12 mouse cellular contexts compared by ENCODE assay signal in the genomic region with DNA sequence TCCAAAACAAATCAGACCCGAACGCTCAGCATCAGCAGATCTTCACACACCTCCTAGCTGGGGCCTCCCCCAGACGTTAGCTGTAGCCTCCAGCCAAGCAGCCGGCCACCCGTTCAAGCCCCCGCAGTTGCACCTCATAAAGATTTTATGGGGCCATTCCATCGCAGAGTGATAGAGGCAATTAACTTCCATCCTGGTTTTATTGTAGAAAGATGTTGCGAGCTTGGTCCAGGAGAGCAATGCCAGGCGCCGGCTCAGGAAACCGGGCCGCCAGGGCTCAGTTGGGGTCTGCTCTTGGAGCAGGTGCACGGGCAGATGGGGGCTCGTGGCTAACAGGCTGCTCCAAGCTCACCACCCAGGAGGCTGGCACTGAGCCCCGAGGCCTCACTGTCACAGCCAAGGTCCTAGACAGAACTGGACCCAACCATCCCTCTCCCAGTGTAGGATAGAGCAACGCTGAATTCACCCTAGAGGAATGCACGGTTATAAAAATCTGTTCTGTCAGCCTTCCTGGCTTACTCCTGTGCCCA. TPM values are rescaled to one million over a fixed set of nuclear protein-coding genes. Genes with fewer than 3 reads are reported as not detected.
DNase-seq lines count a peak whose midpoint lies in the region; ATAC-seq and TF ChIP-seq lines count a peak whose summit lies in the region.
"Had no signal": no experiment of that assay in that cellular context is flagged by ENCODE, and none has a peak within 500 bp of the region (broad histone marks: within the 10 kb centered on the region; RNA-seq: fewer than 3 reads in every experiment).

No protein-coding gene starts in this region.

- no peaks in the 10 kb centered on the region for H3K27me3 ChIP-seq in hindbrain, embryonic 15.5 days
- no peaks in the 10 kb centered on the region for H3K27me3 ChIP-seq in liver, embryonic 12.5 days (replicated peaks)
- H3K27me3 ChIP-seq in intestine, postnatal 0 days (replicated peaks; ENCODE audit: control insufficient read depth, insufficient read depth, low read length), result no peaks in the 10 kb centered on the region
- H3K27me3 ChIP-seq: heart, embryonic 13.5 days had no signal

- H3K4me1 ChIP-seq in hindbrain, embryonic 15.5 days (replicated peaks), result peaks cover 15% of the 10 kb centered on the region
- no peaks in the 10 kb centered on the region for H3K4me1 ChIP-seq in liver, embryonic 12.5 days
- no peaks in the 10 kb centered on the region for H3K4me1 ChIP-seq in intestine, postnatal 0 days (replicated peaks; ENCODE audit: control insufficient read depth, insufficient read depth, low read length)
- H3K4me1 ChIP-seq: heart, embryonic 13.5 days had no signal

- ATAC-seq in hindbrain, embryonic 15.5 days (ENCODE audit: low FRiP score, low read depth), result peak; percentile 95
- no peak for ATAC-seq in liver, embryonic 12.5 days
- no peak for ATAC-seq in intestine, postnatal 0 days
- ATAC-seq: activated CD4-positive, CD25-positive, alpha-beta regulatory T cell, adult 4 months; lung, postnatal 0 days had no signal

- no peak overlapping the region for H3K4me3 ChIP-seq in hindbrain, embryonic 15.5 days
- no peak overlapping the region for H3K4me3 ChIP-seq in liver, embryonic 12.5 days
- H3K4me3 ChIP-seq in intestine, postnatal 0 days (ENCODE audit: low read depth, low read length), result no peak overlapping the region
- H3K4me3 ChIP-seq: heart, embryonic 13.5 days had no signal

- WGBS in hindbrain, embryonic 15.5 days, result 39% methylated on average over 17 of the region's 17 CpGs
- WGBS in liver, embryonic 12.5 days (ENCODE audit: insufficient replicate concordance), result 71% methylated on average over 17 of the region's 17 CpGs
- WGBS in intestine, postnatal 0 days, result 50% methylated on average over 17 of the region's 17 CpGs

- H3K9me3 ChIP-seq in hindbrain, embryonic 15.5 days, result 0 out of 2 replicates have a peak, but pooled peaks cover 3% of the 10 kb centered on the region
- H3K9me3 ChIP-seq in liver, embryonic 12.5 days (replicated peaks), result peaks cover 5% of the 10 kb centered on the region; the same call in 1 of the 2 replicates
- 0 out of 2 replicates have a peak, but pooled peaks cover 3% of the 10 kb centered on the region for H3K9me3 ChIP-seq in intestine, postnatal 0 days (ENCODE audit: control insufficient read depth)

- no peaks in the 10 kb centered on the region for H3K36me3 ChIP-seq in hindbrain, embryonic 15.5 days
- no peaks in the 10 kb centered on the region for H3K36me3 ChIP-seq in liver, embryonic 12.5 days
- H3K36me3 ChIP-seq in intestine, postnatal 0 days (ENCODE audit: control insufficient read depth, insufficient read depth), result no peaks in the 10 kb centered on the region
- H3K36me3 ChIP-seq: heart, embryonic 13.5 days had no signal

- no peak overlapping the region for H3K4me2 ChIP-seq in hindbrain, embryonic 15.5 days
- H3K4me2 ChIP-seq in liver, embryonic 12.5 days, result no peak overlapping the region
- no peak overlapping the region for H3K4me2 ChIP-seq in intestine, postnatal 0 days (replicated peaks; ENCODE audit: low read depth)
- H3K4me2 ChIP-seq: heart, embryonic 13.5 days had no signal

- DNase-seq in kidney, postnatal 4 days, result peak; percentile 40 to 54
- DNase-seq in kidney, postnatal 36 days, result no peak
- DNase-seq in brain, adult 2 months (ENCODE audit: low read depth, low spot score), result peak; percentile 95
- peak; percentile 95 for DNase-seq in cerebellum, adult 11 months
- DNase-seq in frontal cortex, postnatal 14 days (ENCODE audit: low spot score in 2 of 2), result no peak
- DNase-seq: thymus, postnatal 4 days had no signal

- H3K9ac ChIP-seq in hindbrain, embryonic 15.5 days, result no peak overlapping the region
- H3K9ac ChIP-seq in liver, embryonic 12.5 days, result no peak overlapping the region
- no peak overlapping the region for H3K9ac ChIP-seq in intestine, postnatal 0 days (ENCODE audit: low read depth, low read length)
- H3K9ac ChIP-seq: heart, embryonic 13.5 days had no signal

- TF ChIP-seq CTCF in intestine, postnatal 0 days (IDR thresholded peaks at IDR 0.05; ENCODE audit: low read depth), result no peak

- H3K27ac ChIP-seq in hindbrain, embryonic 15.5 days (replicated peaks), result peak overlapping the region; percentile 57
- H3K27ac ChIP-seq in liver, embryonic 12.5 days, result no peak overlapping the region
- H3K27ac ChIP-seq in intestine, postnatal 0 days (ENCODE audit: low read depth, low read length), result no peak overlapping the region
- H3K27ac ChIP-seq: heart, embryonic 13.5 days had no signal

RNA-seq across cellular contexts. Expression of a gene that starts 25.9 kb away (rescaled TPM):
- polyA plus RNA-seq in hindbrain, embryonic 15.5 days (2015; fragmentation: Nextera tagmentation; extraction: Ambion mirVana), result 26.6 and 27.5 TPM in 2 replicates
- polyA plus RNA-seq in liver, embryonic 12.5 days (2016; fragmentation: Nextera tagmentation; extraction: Ambion mirVana), result 1.1 and 1.2 TPM in 2 replicates
- 24.1 and 31.3 TPM in 2 replicates for polyA plus RNA-seq in intestine, postnatal 0 days (2015; fragmentation: Nextera tagmentation; extraction: Ambion mirVana)

Comparison
In these comparisons a context has a peak if more than half of its experiments do, and no peak if none do; other contexts are left out.
1. DNase-seq: peak in kidney, postnatal 4 days (2 of 2), brain, adult 2 months (single experiment) and cerebellum, adult 11 months (single experiment); none in kidney, postnatal 36 days (0 of 2) and frontal cortex, postnatal 14 days (0 of 2).
2. RNA of a gene that starts 25.9 kb away (polyA plus RNA-seq): 26.6 to 27.5 TPM in hindbrain, embryonic 15.5 days and 24.1 to 31.3 TPM in intestine, postnatal 0 days; 1.1 to 1.2 TPM in liver, embryonic 12.5 days; every median in the first group is over 10 times any median in the second.